Mouse (Mus musculus) heart, adult 2 months (tissue): ENCODE data around the gene Rpia.

Experiments
- CTCF ChIP-seq: fragments of 200-600 bp; IDR thresholded peaks from 2 replicates; pipeline ENCODE4 v1.8.1; 2022; ENCODE audit warnings: antibody characterized with exemption, mild to moderate bottlenecking, moderate library complexity
- EP300 ChIP-seq: fragments of 200-500 bp; IDR thresholded peaks from 2 replicates; pipeline ENCODE4 v1.6.1; 2011; ENCODE audit warnings: low read depth, low read length, control low read depth; ENCODE audit not compliant: insufficient read depth
- POLR2A ChIP-seq: fragments of 200-500 bp; IDR thresholded peaks from 2 replicates; pipeline ENCODE4 v1.6.1; 2011; ENCODE audit warnings: mild to moderate bottlenecking, low read depth, low read length, control low read depth; ENCODE audit not compliant: insufficient read depth

GRCm38 (mm10) chr6:70760951-70761350 is 31.1 kb downstream of the Rpia start:
- TF ChIP-seq POLR2A (no peak), CTCF (no peak), EP300 (no peak)
